Mouse (Mus musculus) ES-Bruce4 (cell line): ENCODE measurements at regions not wholly inside any gene's neighbourhood (a gene's known extent, or its start where the extent isn't known, plus 50 kb on each side); places are given as distances from the start of the nearest gene placed in this dataset.
A peak's percentile ranks its signal among the peaks of the same experiment; 100 is the strongest.

ENCODE experiments used
- H3K27ac ChIP-seq: 2 replicates; pipeline ENCODE4 v1.5.1; 2012; ENCODE audit warnings: low read length, inconsistent platforms; ENCODE audit not compliant: insufficient read depth
- H3K27me3 ChIP-seq: 2 replicates; pipeline ENCODE4 v1.6.1; 2012; ENCODE audit warnings: mild to moderate bottlenecking, low read length, inconsistent platforms; ENCODE audit not compliant: control insufficient read depth, poor library complexity, insufficient read depth, severe bottlenecking
- H3K36me3 ChIP-seq: 2 replicates; pipeline ENCODE4 v1.6.1; 2012; ENCODE audit warnings: inconsistent platforms, mild to moderate bottlenecking, low read length, moderate library complexity; ENCODE audit not compliant: control insufficient read depth, poor library complexity, insufficient read depth, severe bottlenecking
- H3K4me1 ChIP-seq: one replicate; pipeline ENCODE4 v1.8.1; 2011; ENCODE audit warnings: low read length; ENCODE audit not compliant: control insufficient read depth, insufficient read depth
- H3K4me3 ChIP-seq: 2 replicates; pipeline ENCODE4 v1.5.1; 2011; ENCODE audit warnings: low read depth, mild to moderate bottlenecking, low read length
- H3K9ac ChIP-seq: 2 replicates; pipeline ENCODE4 v1.6.1; 2012; ENCODE audit warnings: low read depth, mild to moderate bottlenecking, inconsistent platforms; ENCODE audit not compliant: poor library complexity, severe bottlenecking
- H3K9me3 ChIP-seq: replicated peaks from 2 replicates; pipeline ENCODE4 v1.6.1; 2012; ENCODE audit warnings: mild to moderate bottlenecking, low read length, inconsistent platforms; ENCODE audit not compliant: control insufficient read depth, poor library complexity, insufficient read depth, severe bottlenecking
- CTCF ChIP-seq: IDR thresholded peaks from one replicate; pipeline ENCODE4 v1.8.1; 2011; ENCODE audit warnings: low read depth, low read length
- EP300 ChIP-seq: IDR thresholded peaks from 2 replicates; pipeline ENCODE4 v1.6.1; 2011; ENCODE audit warnings: low read depth, low read length; ENCODE audit not compliant: insufficient read depth
- POLR2A ChIP-seq: IDR thresholded peaks from one replicate; pipeline ENCODE4 v1.8.1; 2011; ENCODE audit warnings: low read length; ENCODE audit not compliant: insufficient read depth

GRCm38 (mm10) chr3:14999411-14999810 lies 113.3 kb downstream of the Car2 start:
- H3K4me1 ChIP-seq = no peaks in the 10 kb centered on the region
- no peak overlapping the region for H3K9ac ChIP-seq
- H3K27ac ChIP-seq = peak overlapping the region; percentile 98
- H3K27me3 ChIP-seq = no peaks in the 10 kb centered on the region
- no peaks in the 10 kb centered on the region; the same call in 1 of the 2 replicates for H3K36me3 ChIP-seq
- TF ChIP-seq CTCF = no peak
- TF ChIP-seq EP300 = no peak
- TF ChIP-seq POLR2A = no peak
- H3K4me3 ChIP-seq = no peak overlapping the region
- H3K9me3 ChIP-seq = peaks cover 52% of the 10 kb centered on the region

GRCm38 (mm10) chr3:14999914-15000313 lies 113.8 kb downstream of the Car2 start:
- H3K36me3 ChIP-seq = no peaks in the 10 kb centered on the region; the same call in 1 of the 2 replicates
- peak; percentile 45; the same call in 1 of the 2 replicates for TF ChIP-seq EP300
- no peak for TF ChIP-seq CTCF

GRCm38 (mm10) chr3:15000657-15001056 lies 114.6 kb downstream of the Car2 start:
- Histone ChIP-seq H3K4me3 (no peak overlapping the region), H3K9ac (no peak overlapping the region), H3K4me1 (no peaks in the 10 kb centered on the region), H3K27me3 (no peaks in the 10 kb centered on the region), H3K36me3 (no peaks in the 10 kb centered on the region; the same call in 1 of the 2 replicates), H3K27ac (peak overlapping the region; percentile 65), H3K9me3 (peaks cover 39% of the 10 kb centered on the region)
- TF ChIP-seq CTCF (no peak), EP300 (peak; percentile 98)

More at GRCm38 (mm10) chr3:14999914-15000313, 113.8 kb downstream of the Car2 start:
- no peak overlapping the region for H3K9ac ChIP-seq
- no peak overlapping the region for H3K4me3 ChIP-seq
- H3K4me1 ChIP-seq = no peaks in the 10 kb centered on the region
- H3K27me3 ChIP-seq = no peaks in the 10 kb centered on the region
- peaks cover 47% of the 10 kb centered on the region for H3K9me3 ChIP-seq
- peak overlapping the region; percentile 98 for H3K27ac ChIP-seq

- H3K27ac ChIP-seq = no peak overlapping the region
- no peaks in the 10 kb centered on the region for H3K27me3 ChIP-seq
- H3K9ac ChIP-seq = no peak overlapping the region
- H3K4me3 ChIP-seq = no peak overlapping the region
- no peaks in the 10 kb centered on the region for H3K9me3 ChIP-seq
- TF ChIP-seq EP300 (no peak), POLR2A (no peak), CTCF (no peak)
- H3K4me1 ChIP-seq = no peaks in the 10 kb centered on the region
- no peaks in the 10 kb centered on the region for H3K36me3 ChIP-seq
These were observed 121.7 kb downstream of the Car2 start for GRCm38 (mm10) chr3:15007821-15008220.

- Histone ChIP-seq H3K9ac (no peak overlapping the region), H3K4me1 (no peaks in the 10 kb centered on the region), H3K36me3 (no peaks in the 10 kb centered on the region), H3K27me3 (no peaks in the 10 kb centered on the region), H3K9me3 (no peaks in the 10 kb centered on the region), H3K27ac (no peak overlapping the region), H3K4me3 (no peak overlapping the region)
- TF ChIP-seq POLR2A (no peak), EP300 (no peak), CTCF (no peak)
These were observed 122.4 kb downstream of the Car2 start for GRCm38 (mm10) chr3:15008501-15008900.

GRCm38 (mm10) chr3:15009747-15010146 lies 123.7 kb downstream of the Car2 start:
- Histone ChIP-seq H3K4me1 (no peaks in the 10 kb centered on the region), H3K36me3 (no peaks in the 10 kb centered on the region), H3K27ac (no peak overlapping the region), H3K4me3 (no peak overlapping the region), H3K9ac (no peak overlapping the region), H3K9me3 (no peaks in the 10 kb centered on the region), H3K27me3 (no peaks in the 10 kb centered on the region)
- TF ChIP-seq EP300 (no peak), POLR2A (no peak), CTCF (no peak)
